Mouse (Mus musculus) urinary bladder, adult 2 months (tissue): Measurements from ENCODE around the gene Rrp36. TPM values are rescaled to one million over a fixed set of nuclear protein-coding genes. Genes with fewer than 3 reads are reported as not detected.

Experiments
- DNase-seq: peaks from one replicate; pipeline ENCODE4 v3.0.0; 2022; ENCODE audit warnings: low spot score
- polyA plus RNA-seq: library from polyadenylated mRNA; depleted of rRNA; stranded (reverse); fragments of >200 nt; gene quantifications from 2 replicates; pipeline ENCODE4 v1.2.3, GENCODE M21; 2012

The Rrp36 gene
- polyA plus RNA-seq, 1 experiment, result 44.6 TPM

- no peak for DNase-seq
These were observed 27.9 kb downstream of the Rrp36 start for GRCm38 (mm10) chr17:46646322-46646662.

GRCm38 (mm10) chr17:46645561-46646321, 28.4 kb downstream of the Rrp36 start, which contains the start of the genes Klc4 and Mrpl2:
TSS of gene Klc4 (minus strand) at chr17:46646022.
TSS of gene Mrpl2 (plus strand) at chr17:46646229.
- DNase-seq, result peak; percentile 99

- DNase-seq, result peak; percentile 49
These were observed 29.2 kb downstream of the Rrp36 start for GRCm38 (mm10) chr17:46644916-46645475.

- no peak for DNase-seq
These were observed 29.9 kb downstream of the Rrp36 start for GRCm38 (mm10) chr17:46644152-46644805.

GRCm38 (mm10) chr17:46642060-46642459, 32.1 kb downstream of the Rrp36 start:
- DNase-seq, result no peak

- no peak for DNase-seq
These were observed 34.2 kb downstream of the Rrp36 start for GRCm38 (mm10) chr17:46639929-46640328.

GRCm38 (mm10) chr17:46636831-46637523, 37.2 kb downstream of the Rrp36 start:
- no peak for DNase-seq

- no peak for DNase-seq
These were observed 44.3 kb downstream of the Rrp36 start for GRCm38 (mm10) chr17:46629685-46630441.

- peak; percentile 53 for DNase-seq
These were observed 45.1 kb downstream of the Rrp36 start, which contains the start of gene Ptk7 for GRCm38 (mm10) chr17:46628791-46629684. TSS of gene Ptk7 (minus strand) at chr17:46629504.

GRCm38 (mm10) chr17:46628471-46628790, 45.7 kb downstream of the Rrp36 start:
- no peak for DNase-seq

GRCm38 (mm10) chr17:46627409-46627808, 46.7 kb downstream of the Rrp36 start:
- no peak for DNase-seq

- DNase-seq, result no peak
These were observed 49.6 kb downstream of the Rrp36 start for GRCm38 (mm10) chr17:46624598-46624997.

GRCm38 (mm10) chr17:46623819-46624557, 50.2 kb downstream of the Rrp36 start:
- DNase-seq, result no peak

- DNase-seq, result no peak
These were observed 51.9 kb downstream of the Rrp36 start for GRCm38 (mm10) chr17:46622269-46622668.

GRCm38 (mm10) chr17:46621324-46621723, 52.8 kb downstream of the Rrp36 start:
- no peak for DNase-seq

GRCm38 (mm10) chr17:46619683-46620357, 54.3 kb downstream of the Rrp36 start:
- no peak for DNase-seq

GRCm38 (mm10) chr17:46618769-46619682, 55.1 kb downstream of the Rrp36 start:
- no peak for DNase-seq

- no peak for DNase-seq
These were observed 55.8 kb downstream of the Rrp36 start for GRCm38 (mm10) chr17:46618394-46618768.
